In the genomic region with DNA sequence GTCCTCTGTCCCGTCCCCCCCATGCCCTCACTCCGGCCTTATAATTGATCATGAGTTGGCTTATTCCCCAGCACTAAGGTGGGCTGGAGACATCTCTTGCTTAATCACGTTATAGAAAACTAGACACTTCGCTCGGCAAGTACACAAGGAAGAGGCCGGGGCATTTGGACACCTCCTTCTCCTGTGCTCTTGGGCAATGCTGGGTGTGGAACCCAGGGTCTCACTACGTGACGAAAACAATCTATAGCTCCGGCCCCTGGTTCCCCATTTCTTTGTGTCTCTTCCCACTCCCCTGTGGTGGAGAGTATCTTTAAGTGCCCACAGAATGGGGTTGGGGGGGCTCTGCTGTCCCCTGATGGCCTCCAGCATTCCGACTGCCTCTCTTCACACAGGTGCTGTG, we compare ENCODE assay signal across 27 mouse cellular contexts. TPM values are rescaled to one million over a fixed set of nuclear protein-coding genes. Genes with fewer than 3 reads are reported as not detected.
"Had no signal": no experiment of that assay in that cellular context is flagged by ENCODE, and none has a peak within 500 bp of the region (broad histone marks: within the 10 kb centered on the region; RNA-seq: fewer than 3 reads in every experiment).

No protein-coding gene starts in this region.

- DNase-seq: gastrocnemius, postnatal 14 days; gastrocnemius, postnatal 36 days; heart, adult 2 months; heart, postnatal 14 days; heart, postnatal 4 days; kidney, adult 18-20 months; kidney, adult 8-10 months; kidney, postnatal 10 days; kidney, postnatal 25 days; kidney, postnatal 4 days; liver; liver, embryonic 13.5 days had no signal

- H3K36me3 ChIP-seq: heart, embryonic 12.5 days; heart, embryonic 15.5 days; hindbrain, embryonic 10.5 days; hindbrain, embryonic 12.5 days; intestine, embryonic 15.5 days; limb, embryonic 10.5 days; limb, embryonic 12.5 days; liver, embryonic 13.5 days had no signal

- H3K4me3 ChIP-seq: heart, adult 2 months; heart, embryonic 12.5 days; heart, embryonic 15.5 days; hindbrain, embryonic 10.5 days; hindbrain, embryonic 12.5 days; intestine, embryonic 15.5 days; layer of hippocampus, adult 2 months; left cerebral cortex, adult 2 months; limb, embryonic 10.5 days; limb, embryonic 12.5 days; liver, embryonic 13.5 days had no signal

- H3K9me3 ChIP-seq: heart, embryonic 12.5 days; heart, embryonic 15.5 days; hindbrain, embryonic 10.5 days; hindbrain, embryonic 12.5 days; intestine, embryonic 15.5 days; limb, embryonic 10.5 days; limb, embryonic 12.5 days; liver, embryonic 13.5 days had no signal

- H3K27ac ChIP-seq: heart, adult 2 months; heart, embryonic 15.5 days; hindbrain, embryonic 10.5 days; hindbrain, embryonic 12.5 days; hindbrain, embryonic 14.5 days; intestine, embryonic 15.5 days; layer of hippocampus, adult 2 months; left cerebral cortex, adult 2 months; limb, embryonic 12.5 days; liver, embryonic 13.5 days had no signal

- H3K4me2 ChIP-seq: heart, embryonic 12.5 days; heart, embryonic 15.5 days; hindbrain, embryonic 12.5 days; hindbrain, embryonic 14.5 days; intestine, embryonic 15.5 days; limb, embryonic 12.5 days; liver, embryonic 11.5 days; liver, embryonic 13.5 days had no signal

- H3K9ac ChIP-seq: heart, embryonic 12.5 days; heart, embryonic 15.5 days; hindbrain, embryonic 12.5 days; hindbrain, embryonic 14.5 days; intestine, embryonic 15.5 days; limb, embryonic 12.5 days; liver, embryonic 13.5 days had no signal

- H3K27me3 ChIP-seq: hindbrain, embryonic 12.5 days; intestine, embryonic 15.5 days; limb, embryonic 12.5 days; liver, embryonic 13.5 days had no signal

- H3K4me1 ChIP-seq: heart, embryonic 12.5 days; heart, embryonic 15.5 days; hindbrain, embryonic 10.5 days; hindbrain, embryonic 12.5 days had no signal

- ATAC-seq: hindbrain, embryonic 16.5 days; inflammation-experienced regulatory T-cells, adult 6 months; intestine, embryonic 15.5 days; intestine, postnatal 0 days had no signal

RNA-seq across cellular contexts. Expression of a gene that starts 58.0 kb away (rescaled TPM):
- total RNA-seq: gastrocnemius, adult 8-10 months had no signal
